Mouse (Mus musculus) testis, adult 2 months (tissue): Measurements from ENCODE around the gene Runx2. TPM values are rescaled to one million over a fixed set of nuclear protein-coding genes. Genes with fewer than 3 reads are reported as not detected.

Experiments
- H3K27ac ChIP-seq: fragments of 200-500 bp; 2 replicates; pipeline ENCODE4 v1.5.1; 2012; ENCODE audit warnings: low read depth, low read length; ENCODE audit not compliant: control insufficient read depth, insufficient read depth
- H3K27me3 ChIP-seq: fragments of 200-500 bp; 2 replicates; pipeline ENCODE4 v1.6.1; 2012; ENCODE audit warnings: mild to moderate bottlenecking, low read length, moderate library complexity; ENCODE audit not compliant: control insufficient read depth, insufficient read depth
- H3K36me3 ChIP-seq: fragments of 200-500 bp; 2 replicates; pipeline ENCODE4 v1.6.1; 2012; ENCODE audit warnings: mild to moderate bottlenecking, low read length; ENCODE audit not compliant: control insufficient read depth, insufficient read depth
- H3K4me1 ChIP-seq: fragments of 200-500 bp; 2 replicates; pipeline ENCODE4 v1.6.1; 2012; ENCODE audit warnings: low read length; ENCODE audit not compliant: control insufficient read depth, insufficient read depth
- H3K4me3 ChIP-seq: fragments of 200-500 bp; 2 replicates; pipeline ENCODE4 v1.5.1; 2012; ENCODE audit warnings: low read depth, mild to moderate bottlenecking, low read length, moderate library complexity, mixed read lengths; ENCODE audit not compliant: control insufficient read depth
- CTCF ChIP-seq: fragments of 200-500 bp; IDR thresholded peaks from 2 replicates; pipeline ENCODE4 v1.5.1; 2012; ENCODE audit warnings: low read depth, mild to moderate bottlenecking, inconsistent platforms, low read length, moderate library complexity; ENCODE audit not compliant: control insufficient read depth, insufficient read depth, insufficient replicate concordance
- POLR2A ChIP-seq: fragments of 200-500 bp; IDR thresholded peaks from 2 replicates; pipeline ENCODE4 v1.6.1; 2012; ENCODE audit warnings: low read depth, mild to moderate bottlenecking, inconsistent platforms, low read length, moderate library complexity; ENCODE audit not compliant: control insufficient read depth
- polyA plus RNA-seq: library from polyadenylated mRNA; depleted of rRNA; stranded (reverse); fragments of >200 nt; gene quantifications from 2 replicates; pipeline ENCODE4 v1.2.3, GENCODE M21; 2012

Runx2 gene
- polyA plus RNA-seq, 1 experiment: 10.4 TPM

- Histone ChIP-seq H3K27me3 (no peaks in the 10 kb centered on the region), H3K27ac (no peak overlapping the region), H3K36me3 (no peaks in the 10 kb centered on the region), H3K4me3 (no peak overlapping the region), H3K4me1 (no peaks in the 10 kb centered on the region)
- TF ChIP-seq POLR2A: no peak
Measured at GRCm38 (mm10) chr17:44660121-44660806, 154.3 kb downstream of the Runx2 start.

DNA sequence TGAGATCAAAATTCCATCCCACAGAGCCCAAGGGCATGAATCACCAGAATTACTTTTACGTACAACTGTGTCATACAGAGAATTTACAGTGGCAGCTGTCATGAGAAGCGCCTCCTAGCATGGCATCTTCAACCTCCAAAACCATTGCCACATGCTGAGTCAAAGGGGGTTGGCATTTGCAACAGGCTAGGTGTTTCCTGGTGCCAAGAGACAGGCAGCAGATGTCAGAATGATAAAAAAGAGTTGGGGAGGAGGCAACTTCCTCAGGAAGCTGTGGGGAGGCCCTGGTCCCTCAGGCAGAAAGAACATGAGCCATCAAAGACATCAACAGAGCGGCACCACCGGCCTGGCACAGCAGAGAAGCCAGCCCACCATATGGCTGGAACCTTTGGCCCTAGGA lies 160.1 kb downstream of the Runx2 start:
- no peaks in the 10 kb centered on the region for H3K27me3 ChIP-seq
- TF ChIP-seq POLR2A (no peak), CTCF (no peak)
- no peaks in the 10 kb centered on the region for H3K4me1 ChIP-seq
- H3K4me3 ChIP-seq: no peak overlapping the region
- no peak overlapping the region for H3K27ac ChIP-seq
- H3K36me3 ChIP-seq: no peaks in the 10 kb centered on the region

DNA sequence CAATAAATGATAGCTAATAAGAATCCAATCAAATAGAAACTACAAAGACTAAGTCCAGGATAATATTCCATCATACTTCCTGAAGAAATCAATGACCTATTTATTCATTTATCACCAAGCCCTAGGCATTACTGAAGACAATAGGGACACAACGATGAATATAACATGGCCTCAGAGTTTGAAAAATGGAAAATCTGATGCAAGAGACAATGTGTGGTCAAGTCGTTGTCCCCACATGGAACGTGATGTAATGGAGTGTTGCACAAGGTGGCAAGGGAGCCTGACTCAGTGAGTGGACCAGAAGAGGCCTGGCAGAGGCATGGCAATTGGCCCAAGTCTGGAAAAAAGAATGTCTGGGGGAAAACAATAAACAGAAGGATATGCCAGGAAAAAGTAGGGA lies 161.5 kb downstream of the Runx2 start:
- no peaks in the 10 kb centered on the region for H3K27me3 ChIP-seq
- no peaks in the 10 kb centered on the region for H3K4me1 ChIP-seq
- no peaks in the 10 kb centered on the region for H3K36me3 ChIP-seq
- TF ChIP-seq POLR2A (no peak), CTCF (no peak)
- no peak overlapping the region for H3K4me3 ChIP-seq
- H3K27ac ChIP-seq: no peak overlapping the region

DNA sequence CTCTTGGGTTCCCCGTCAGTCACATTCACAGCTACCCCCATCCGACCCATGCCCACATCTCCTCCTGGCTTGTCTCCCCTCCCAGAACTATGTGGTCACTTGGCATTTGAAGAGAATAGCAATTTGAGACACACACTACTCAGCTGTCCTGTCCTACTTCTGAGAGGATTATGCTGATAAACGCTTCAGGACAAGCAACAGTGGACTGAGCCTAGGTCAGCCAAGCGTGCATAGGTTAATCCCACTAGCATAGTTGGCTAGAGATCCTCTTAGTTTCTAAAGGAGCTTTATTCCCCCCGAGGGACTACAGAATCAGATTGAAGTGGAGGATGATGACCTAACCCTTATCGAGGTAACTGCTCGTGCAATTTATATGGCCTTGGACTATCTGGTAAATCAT lies 162.5 kb downstream of the Runx2 start:
- Histone ChIP-seq H3K27ac (no peak overlapping the region), H3K27me3 (no peaks in the 10 kb centered on the region), H3K36me3 (no peaks in the 10 kb centered on the region), H3K4me1 (no peaks in the 10 kb centered on the region), H3K4me3 (no peak overlapping the region)
- TF ChIP-seq CTCF: no peak
- TF ChIP-seq POLR2A: no peak

- H3K27ac ChIP-seq: no peak overlapping the region
- TF ChIP-seq CTCF (no peak), POLR2A (no peak)
- no peak overlapping the region for H3K4me3 ChIP-seq
- H3K36me3 ChIP-seq: no peaks in the 10 kb centered on the region
- H3K27me3 ChIP-seq: no peaks in the 10 kb centered on the region
- H3K4me1 ChIP-seq: no peaks in the 10 kb centered on the region
Measured at GRCm38 (mm10) chr17:44651613-44652012, 163.0 kb downstream of the Runx2 start.

- Histone ChIP-seq H3K4me1 (no peaks in the 10 kb centered on the region), H3K27ac (no peak overlapping the region), H3K27me3 (no peaks in the 10 kb centered on the region), H3K4me3 (no peak overlapping the region), H3K36me3 (no peaks in the 10 kb centered on the region)
- TF ChIP-seq POLR2A: no peak
- no peak for TF ChIP-seq CTCF
Measured at GRCm38 (mm10) chr17:44650431-44650830, 164.2 kb downstream of the Runx2 start.

- no peaks in the 10 kb centered on the region for H3K27me3 ChIP-seq
- H3K4me1 ChIP-seq: no peaks in the 10 kb centered on the region
- TF ChIP-seq POLR2A: no peak
- TF ChIP-seq CTCF: no peak
- no peak overlapping the region for H3K4me3 ChIP-seq
- no peaks in the 10 kb centered on the region for H3K36me3 ChIP-seq
- H3K27ac ChIP-seq: no peak overlapping the region
Measured at GRCm38 (mm10) chr17:44649056-44649455, 165.5 kb downstream of the Runx2 start.

DNA sequence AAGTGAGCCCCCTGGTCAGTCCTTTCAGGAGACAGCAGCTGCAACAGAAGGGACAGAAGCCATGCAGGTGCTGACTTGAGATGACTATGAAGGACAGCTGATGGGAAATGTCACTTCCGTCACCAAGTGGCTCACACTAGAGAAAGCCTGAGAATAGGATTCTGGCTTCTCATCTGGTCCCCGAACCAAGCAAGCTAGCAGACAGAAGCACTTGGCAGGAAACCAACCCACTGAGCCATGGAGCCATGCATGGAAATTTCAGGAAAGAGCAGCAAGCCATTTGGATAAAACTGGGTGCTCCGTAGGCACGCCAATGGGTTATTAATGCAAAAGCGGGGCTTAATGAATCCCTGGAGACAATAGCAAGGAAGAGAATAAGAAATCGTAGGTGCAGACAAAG lies 166.7 kb downstream of the Runx2 start:
- no peak for TF ChIP-seq POLR2A
- TF ChIP-seq CTCF: no peak

More for the DNA sequence above, 166.7 kb downstream of the Runx2 start:
- Histone ChIP-seq H3K4me1 (no peaks in the 10 kb centered on the region), H3K27ac (no peak overlapping the region), H3K36me3 (no peaks in the 10 kb centered on the region), H3K27me3 (no peaks in the 10 kb centered on the region), H3K4me3 (no peak overlapping the region)
